14 mouse cellular contexts compared by ENCODE assay signal in genomic region chr13:42150462-42151127, GRCm38 (mm10).
DNase-seq lines count a peak whose midpoint lies in the region; ATAC-seq lines count a peak whose summit lies in the region.
"Had no signal": no experiment of that assay in that cellular context is flagged by ENCODE, and none has a peak within 500 bp of the region (broad histone marks: within the 10 kb centered on the region; RNA-seq: fewer than 3 reads in every experiment).

No protein-coding gene starts in this region.

- H3K9me3 ChIP-seq in heart, embryonic 16.5 days (replicated peaks; ENCODE audit: control insufficient read depth, low read length), result no peaks in the 10 kb centered on the region
- H3K9me3 ChIP-seq in forebrain, embryonic 14.5 days (replicated peaks; ENCODE audit: control insufficient read depth, low read length), result no peaks in the 10 kb centered on the region
- no peaks in the 10 kb centered on the region for H3K9me3 ChIP-seq in midbrain, embryonic 12.5 days
- H3K9me3 ChIP-seq: limb, embryonic 12.5 days; neural tube, embryonic 12.5 days had no signal

- 58% methylated on average over 9 of the region's 9 CpGs for WGBS in heart, embryonic 16.5 days
- 86% methylated on average over 9 of the region's 9 CpGs for WGBS in forebrain, embryonic 14.5 days
- 82% methylated on average over 9 of the region's 9 CpGs for WGBS in midbrain, embryonic 12.5 days

- H3K27ac ChIP-seq in heart, embryonic 16.5 days (ENCODE audit: low read length), result peak overlapping the region; percentile 68
- peak overlapping the region; percentile 68; the same call in 1 of the 2 replicates for H3K27ac ChIP-seq in forebrain, embryonic 14.5 days (ENCODE audit: low read depth, low read length)
- peak overlapping the region; percentile 73 for H3K27ac ChIP-seq in midbrain, embryonic 12.5 days (replicated peaks)
- H3K27ac ChIP-seq: neural tube, embryonic 12.5 days had no signal

- peak; percentile 73 for ATAC-seq in heart, embryonic 16.5 days (replicated peaks; ENCODE audit: extremely low read depth, insufficient read depth, low FRiP score)
- ATAC-seq in forebrain, embryonic 14.5 days, result no peak
- no peak for ATAC-seq in midbrain, embryonic 12.5 days (ENCODE audit: low FRiP score, low read depth)

- DNase-seq in heart, postnatal 36 days, result no peak
- peak; percentile 8 for DNase-seq in NIH3T3 (ENCODE audit: low read depth)
- no peak for DNase-seq in forebrain, embryonic 14.5 days (ENCODE audit: low spot score)
- DNase-seq in frontal cortex, postnatal 10 days (ENCODE audit: low spot score in 2 of 2), result no peak
- no peak for DNase-seq in spleen, postnatal 14 days (ENCODE audit: low spot score in 2 of 2)
- DNase-seq: gastrocnemius, postnatal 14 days; kidney, adult 9 months; lung, postnatal 10 days; right cerebral cortex, postnatal 4 days; thymus, postnatal 14 days had no signal

- intact Hi-C loops in heart, postnatal 36 days (cut with DNase I), result no loop called here

- peaks cover 11% of the 10 kb centered on the region for H3K36me3 ChIP-seq in heart, embryonic 16.5 days (ENCODE audit: control insufficient read depth, insufficient read depth)
- H3K36me3 ChIP-seq in forebrain, embryonic 14.5 days (ENCODE audit: control insufficient read depth, insufficient read depth, low read length), result peaks cover 13% of the 10 kb centered on the region
- peaks cover 14% of the 10 kb centered on the region for H3K36me3 ChIP-seq in midbrain, embryonic 12.5 days

- H3K9ac ChIP-seq in heart, embryonic 16.5 days (ENCODE audit: low read length), result peak overlapping the region; percentile 14; the same call in 1 of the 2 replicates
- no peak overlapping the region; the same call in 1 of the 2 replicates for H3K9ac ChIP-seq in forebrain, embryonic 14.5 days (ENCODE audit: low read length)
- 0 out of 2 replicates have a peak overlapping the region, but pooled peaks have one; percentile 39 for H3K9ac ChIP-seq in midbrain, embryonic 12.5 days (replicated peaks)
- H3K9ac ChIP-seq: limb, embryonic 12.5 days had no signal

- peaks cover 18% of the 10 kb centered on the region for H3K4me1 ChIP-seq in heart, embryonic 16.5 days (ENCODE audit: control insufficient read depth, insufficient read depth, low read length)
- H3K4me1 ChIP-seq in forebrain, embryonic 14.5 days (ENCODE audit: control insufficient read depth, insufficient read depth, low read length), result peaks cover 19% of the 10 kb centered on the region
- H3K4me1 ChIP-seq in midbrain, embryonic 12.5 days, result peaks cover 25% of the 10 kb centered on the region

- H3K27me3 ChIP-seq in heart, embryonic 16.5 days (ENCODE audit: control insufficient read depth, insufficient read depth, low read length), result no peaks in the 10 kb centered on the region
- H3K27me3 ChIP-seq in forebrain, embryonic 14.5 days (replicated peaks; ENCODE audit: control insufficient read depth, insufficient read depth, low read length), result no peaks in the 10 kb centered on the region
- H3K27me3 ChIP-seq in midbrain, embryonic 12.5 days, result no peaks in the 10 kb centered on the region
- H3K27me3 ChIP-seq: limb, embryonic 12.5 days; neural tube, embryonic 12.5 days had no signal

- H3K4me3 ChIP-seq in heart, embryonic 16.5 days (ENCODE audit: low read length), result no peak overlapping the region
- H3K4me3 ChIP-seq in forebrain, embryonic 14.5 days (ENCODE audit: low read depth, low read length), result no peak overlapping the region
- no peak overlapping the region for H3K4me3 ChIP-seq in midbrain, embryonic 12.5 days
- H3K4me3 ChIP-seq: limb, embryonic 12.5 days; neural tube, embryonic 12.5 days had no signal

- H3K4me2 ChIP-seq in heart, embryonic 16.5 days (ENCODE audit: low read depth, low read length), result no peak overlapping the region
- H3K4me2 ChIP-seq in forebrain, embryonic 14.5 days (ENCODE audit: low read length), result no peak overlapping the region
- no peak overlapping the region for H3K4me2 ChIP-seq in midbrain, embryonic 12.5 days (replicated peaks)
- H3K4me2 ChIP-seq: limb, embryonic 12.5 days had no signal
